Mouse (Mus musculus) lung, postnatal 36 days (tissue): ENCODE measurements around the gene Slc38a10.
A peak's percentile ranks its signal among the peaks of the same experiment; 100 is the strongest.

Source experiments
- DNase-seq: peaks from one replicate; pipeline ENCODE4 v3.0.0; 2022; ENCODE audit warnings: mixed read lengths

Slc38a10 gene

GRCm38 (mm10) chr11:120151113-120151494 is at the start of gene Slc38a10:
Slc38a10 (minus strand) TSS chr11:120151346.
- peak; percentile 100 for DNase-seq

- no peak for DNase-seq
Observed at GRCm38 (mm10) chr11:120200621-120201020, 49.5 kb upstream of the Slc38a10 start.

GRCm38 (mm10) chr11:120199766-120200165 is 48.6 kb upstream of the Slc38a10 start:
- no peak for DNase-seq

GRCm38 (mm10) chr11:120198831-120199230 is 47.7 kb upstream of the Slc38a10 start:
- DNase-seq: no peak

GRCm38 (mm10) chr11:120190526-120191412 is 39.6 kb upstream of the Slc38a10 start:
- no peak for DNase-seq

GRCm38 (mm10) chr11:120189459-120190312 is 38.5 kb upstream of the Slc38a10 start:
- peak; percentile 100 for DNase-seq

GRCm38 (mm10) chr11:120188481-120189441 is 37.6 kb upstream of the Slc38a10 start:
- peak; percentile 68 for DNase-seq

- no peak for DNase-seq
Observed at GRCm38 (mm10) chr11:120188102-120188480, 36.9 kb upstream of the Slc38a10 start.

- peak; percentile 50 for DNase-seq
Observed at GRCm38 (mm10) chr11:120187236-120188101, 36.3 kb upstream of the Slc38a10 start.

- no peak for DNase-seq
Observed at GRCm38 (mm10) chr11:120186821-120187235, 35.7 kb upstream of the Slc38a10 start.

- no peak for DNase-seq
Observed at GRCm38 (mm10) chr11:120186145-120186740, 35.1 kb upstream of the Slc38a10 start.

GRCm38 (mm10) chr11:120185316-120186141 is 34.4 kb upstream of the Slc38a10 start:
- DNase-seq: no peak

- peak; percentile 40 for DNase-seq
Observed at GRCm38 (mm10) chr11:120184371-120185315, 33.5 kb upstream of the Slc38a10 start.

GRCm38 (mm10) chr11:120183708-120184107 is 32.6 kb upstream of the Slc38a10 start:
- no peak for DNase-seq

GRCm38 (mm10) chr11:120183180-120183579 is 32.0 kb upstream of the Slc38a10 start:
- DNase-seq: no peak

GRCm38 (mm10) chr11:120182396-120183030 is 31.4 kb upstream of the Slc38a10 start:
- no peak for DNase-seq

GRCm38 (mm10) chr11:120181379-120181778 is 30.2 kb upstream of the Slc38a10 start:
- DNase-seq: no peak

- DNase-seq: no peak
Observed at GRCm38 (mm10) chr11:120179374-120179773, 28.2 kb upstream of the Slc38a10 start.
